Mouse (Mus musculus) CH12.LX (cell line): ENCODE measurements around the gene Zfp955a.
"Not testable (repeated sequence)": the region's sequence is repeated elsewhere in the genome, so short reads cannot be mapped to it uniquely, and the experiment has no call there.

Experiments used
- CTCF ChIP-seq, 2 experiments: IDR thresholded peaks in 1 of 2; conservative IDR thresholded peaks in 1 of 2; 2 replicates each; pipeline ENCODE4 v1.5.1; 2011 to 2012; ENCODE audit warnings: low read depth in 2 of 2, low read length in 2 of 2, improper control_type of control experiment in 1 of 2, inconsistent platforms in 1 of 2, mild to moderate bottlenecking in 1 of 2, moderate library complexity in 1 of 2
- ETS1 ChIP-seq: conservative IDR thresholded peaks from 2 replicates; pipeline ENCODE4 v1.6.1; 2012; ENCODE audit warnings: low read depth, mild to moderate bottlenecking, inconsistent platforms, low read length, improper control_type of control experiment, moderate library complexity
- MAX ChIP-seq: IDR thresholded peaks from 2 replicates; pipeline ENCODE4 v1.6.1; 2011; ENCODE audit warnings: low read length, improper control_type of control experiment

DNA sequence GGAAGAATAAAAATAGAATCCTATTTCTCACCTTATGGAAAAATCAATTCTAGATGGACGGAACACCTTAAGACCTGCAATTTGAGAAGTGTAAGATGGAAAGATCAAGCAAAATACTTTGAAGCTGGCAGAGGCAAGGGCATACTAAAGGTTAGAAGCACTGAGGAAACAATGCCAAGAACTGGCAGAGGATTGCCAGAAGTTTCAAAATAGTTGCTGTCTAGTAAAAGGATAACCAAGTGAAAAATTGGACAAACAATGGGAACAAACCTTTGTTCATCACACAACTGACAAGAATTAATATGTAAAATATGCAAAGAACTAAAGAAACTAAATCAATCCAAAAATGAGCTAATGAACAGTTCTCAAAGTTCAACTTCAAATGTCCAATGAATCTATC, 18.3 kb downstream of the Zfp955a start:
- TF ChIP-seq MAX; ETS1; CTCF (conservative IDR thresholded peaks at IDR 0.05 in 1 of 2, IDR thresholded peaks at IDR 0.05 in 1 of 2; ENCODE audit: low read depth in 2 of 2, low read length in 2 of 2): not testable (repeated sequence)
